14 mouse cellular contexts compared by ENCODE assay signal in genomic region chr12:109085046-109085445, GRCm38 (mm10). TPM values are rescaled to one million over a fixed set of nuclear protein-coding genes. Genes with fewer than 3 reads are reported as not detected.
DNase-seq lines count a peak whose midpoint lies in the region; ATAC-seq and TF ChIP-seq lines count a peak whose summit lies in the region.
"Had no signal": no experiment of that assay in that cellular context is flagged by ENCODE, and none has a peak within 500 bp of the region (broad histone marks: within the 10 kb centered on the region; RNA-seq: fewer than 3 reads in every experiment).

No protein-coding gene starts in this region.

- no peak for TF ChIP-seq CTCF in forebrain, postnatal 0 days (IDR thresholded peaks at IDR 0.05; ENCODE audit: low read depth)

- 58% methylated on average over 5 of the region's 5 CpGs for WGBS in midbrain, embryonic 14.5 days
- 82% methylated on average over 5 of the region's 5 CpGs for WGBS in midbrain, embryonic 11.5 days
- WGBS in forebrain, postnatal 0 days = 28% methylated on average over 5 of the region's 5 CpGs
- 48% methylated on average over 5 of the region's 5 CpGs for WGBS in neural tube, embryonic 14.5 days

- H3K4me1 ChIP-seq in midbrain, embryonic 14.5 days (ENCODE audit: control insufficient read depth, insufficient read depth, low read length) = peaks cover 4% of the 10 kb centered on the region; the same call in 1 of the 2 replicates
- H3K4me1 ChIP-seq in midbrain, embryonic 11.5 days (ENCODE audit: control insufficient read depth, insufficient read depth, low read length) = no peaks in the 10 kb centered on the region
- no peaks in the 10 kb centered on the region; the same call in 1 of the 2 replicates for H3K4me1 ChIP-seq in forebrain, postnatal 0 days (ENCODE audit: insufficient read depth)
- no peaks in the 10 kb centered on the region for H3K4me1 ChIP-seq in neural tube, embryonic 14.5 days (ENCODE audit: control insufficient read depth, insufficient read depth, low read length)
- H3K4me1 ChIP-seq: limb, embryonic 15.5 days had no signal

- no peak for ATAC-seq in midbrain, embryonic 14.5 days (ENCODE audit: low FRiP score, low TSS enrichment)
- no peak for ATAC-seq in midbrain, embryonic 11.5 days (ENCODE audit: low FRiP score)
- ATAC-seq in forebrain, postnatal 0 days = peak; percentile 36; the same call in 1 of the 2 replicates
- ATAC-seq in neural tube, embryonic 14.5 days (ENCODE audit: low read depth) = peak; percentile 17; the same call in 1 of the 2 replicates
- ATAC-seq: CD4-positive, CD25-positive, alpha-beta regulatory T cell, adult 4 months; intestine, postnatal 0 days had no signal

- H3K36me3 ChIP-seq in midbrain, embryonic 14.5 days (ENCODE audit: control insufficient read depth, insufficient read depth, low read length) = no peaks in the 10 kb centered on the region
- H3K36me3 ChIP-seq in midbrain, embryonic 11.5 days (ENCODE audit: control insufficient read depth, insufficient read depth, low read length) = no peaks in the 10 kb centered on the region
- H3K36me3 ChIP-seq in forebrain, postnatal 0 days (ENCODE audit: insufficient read depth) = no peaks in the 10 kb centered on the region
- H3K36me3 ChIP-seq in neural tube, embryonic 14.5 days (ENCODE audit: control insufficient read depth, insufficient read depth, low read length) = no peaks in the 10 kb centered on the region
- H3K36me3 ChIP-seq: limb, embryonic 15.5 days had no signal

- H3K4me3 ChIP-seq in midbrain, embryonic 14.5 days (replicated peaks; ENCODE audit: low read depth, low read length) = no peak overlapping the region
- H3K4me3 ChIP-seq in midbrain, embryonic 11.5 days (ENCODE audit: low read depth, low read length) = no peak overlapping the region
- H3K4me3 ChIP-seq in forebrain, postnatal 0 days (ENCODE audit: low read depth, low read length) = no peak overlapping the region
- H3K4me3 ChIP-seq in neural tube, embryonic 14.5 days (ENCODE audit: low read depth, low read length) = no peak overlapping the region
- H3K4me3 ChIP-seq: heart, adult 2 months; limb, embryonic 15.5 days; myocyte had no signal

- no peaks in the 10 kb centered on the region for H3K9me3 ChIP-seq in midbrain, embryonic 14.5 days (ENCODE audit: control insufficient read depth, low read length)
- no peaks in the 10 kb centered on the region for H3K9me3 ChIP-seq in midbrain, embryonic 11.5 days (ENCODE audit: control insufficient read depth, low read length)
- no peaks in the 10 kb centered on the region for H3K9me3 ChIP-seq in forebrain, postnatal 0 days (ENCODE audit: low read length)
- H3K9me3 ChIP-seq in neural tube, embryonic 14.5 days (ENCODE audit: control insufficient read depth, low read length) = no peaks in the 10 kb centered on the region
- H3K9me3 ChIP-seq: limb, embryonic 15.5 days had no signal

- no peaks in the 10 kb centered on the region for H3K27me3 ChIP-seq in midbrain, embryonic 14.5 days (ENCODE audit: control insufficient read depth, insufficient read depth, low read length)
- H3K27me3 ChIP-seq in midbrain, embryonic 11.5 days (ENCODE audit: control insufficient read depth, insufficient read depth, low read length) = no peaks in the 10 kb centered on the region
- no peaks in the 10 kb centered on the region for H3K27me3 ChIP-seq in forebrain, postnatal 0 days (ENCODE audit: insufficient read depth, low read length)
- H3K27me3 ChIP-seq in neural tube, embryonic 14.5 days (ENCODE audit: control insufficient read depth, insufficient read depth, low read length) = no peaks in the 10 kb centered on the region
- H3K27me3 ChIP-seq: limb, embryonic 15.5 days had no signal

- H3K9ac ChIP-seq in midbrain, embryonic 14.5 days (replicated peaks; ENCODE audit: low read length) = no peak overlapping the region
- no peak overlapping the region for H3K9ac ChIP-seq in midbrain, embryonic 11.5 days (ENCODE audit: low read length)
- no peak overlapping the region for H3K9ac ChIP-seq in forebrain, postnatal 0 days
- H3K9ac ChIP-seq in neural tube, embryonic 14.5 days (replicated peaks; ENCODE audit: low read depth, low read length) = no peak overlapping the region
- H3K9ac ChIP-seq: limb, embryonic 15.5 days had no signal

- no peak overlapping the region for H3K4me2 ChIP-seq in midbrain, embryonic 14.5 days (ENCODE audit: low read length)
- H3K4me2 ChIP-seq in midbrain, embryonic 11.5 days = no peak overlapping the region
- H3K4me2 ChIP-seq in forebrain, postnatal 0 days (ENCODE audit: low read depth) = no peak overlapping the region
- H3K4me2 ChIP-seq in neural tube, embryonic 14.5 days (ENCODE audit: low read depth, low read length) = no peak overlapping the region
- H3K4me2 ChIP-seq: limb, embryonic 15.5 days had no signal

- peak overlapping the region; percentile 73 for H3K27ac ChIP-seq in midbrain, embryonic 14.5 days (replicated peaks; ENCODE audit: low read depth, low read length)
- H3K27ac ChIP-seq in midbrain, embryonic 11.5 days (ENCODE audit: low read depth, low read length) = no peak overlapping the region
- H3K27ac ChIP-seq in forebrain, postnatal 0 days (ENCODE audit: low read depth, low read length) = no peak overlapping the region
- H3K27ac ChIP-seq in neural tube, embryonic 14.5 days (ENCODE audit: low read depth, low read length) = peak overlapping the region; percentile 64; the same call in 1 of the 2 replicates
- H3K27ac ChIP-seq: heart, adult 2 months; limb, embryonic 15.5 days had no signal

- DNase-seq in midbrain, embryonic 14.5 days = peak; percentile 41
- DNase-seq in midbrain, embryonic 11.5 days (ENCODE audit: low spot score, missing footprints) = no peak
- DNase-seq in R1 (ENCODE audit: low read depth, low spot score) = peak; percentile 49
- no peak for DNase-seq in forebrain, postnatal 0 days
- no peak for DNase-seq in lung, postnatal 36 days
- DNase-seq in gastrocnemius, adult 8-10 months (ENCODE audit: low spot score in 2 of 2) = no peak
- DNase-seq: heart, adult 2 months; heart, postnatal 10 days; lung, adult 18-20 months had no signal

RNA-seq across cellular contexts. Expression of gene Begain, which starts 17.0 kb away (rescaled TPM):
- 27.3 and 33.1 TPM in 2 replicates for polyA plus RNA-seq in midbrain, embryonic 14.5 days (2014; fragmentation: Nextera tagmentation; extraction: Ambion mirVana)
- 9.2 and 9.3 TPM in 2 replicates for polyA plus RNA-seq in midbrain, embryonic 11.5 days (2014; fragmentation: Nextera tagmentation; extraction: Ambion mirVana)
- total RNA-seq in forebrain, postnatal 0 days (2014; rRNA removed) = 50.2 and 61.2 TPM in 2 replicates
- 20.8 and 25.9 TPM in 2 replicates for polyA plus RNA-seq in forebrain, postnatal 0 days (2015; fragmentation: Nextera tagmentation; extraction: Ambion mirVana)
- polyA plus RNA-seq in neural tube, embryonic 14.5 days (2014; fragmentation: Nextera tagmentation; extraction: Ambion mirVana) = 40.8 and 53.1 TPM in 2 replicates
- total RNA-seq in gastrocnemius, adult 8-10 months (2022) = under 1 TPM in 2 of 4 experiments, not detected in 2; 0.13 to 0.31 TPM

Comparison
In these comparisons a context has a peak if more than half of its experiments do, and no peak if none do; other contexts are left out.
1. DNase-seq: peak in midbrain, embryonic 14.5 days (single experiment) and R1 (single experiment); none in midbrain, embryonic 11.5 days (single experiment), forebrain, postnatal 0 days (single experiment), lung, postnatal 36 days (single experiment) and gastrocnemius, adult 8-10 months (0 of 2).
2. H3K27ac ChIP-seq: peak in midbrain, embryonic 14.5 days (single experiment) and neural tube, embryonic 14.5 days (single experiment); none in midbrain, embryonic 11.5 days (single experiment) and forebrain, postnatal 0 days (single experiment).
3. ATAC-seq: peak in forebrain, postnatal 0 days (single experiment) and neural tube, embryonic 14.5 days (single experiment); none in midbrain, embryonic 14.5 days (single experiment) and midbrain, embryonic 11.5 days (single experiment).